Mouse (Mus musculus) midbrain, embryonic 12.5 days (tissue): ENCODE measurements around the gene Nacc2. TPM values are rescaled to one million over a fixed set of nuclear protein-coding genes. Genes with fewer than 3 reads are reported as not detected.

Experiments
- ATAC-seq: fragments of 200-750 bp; cut with Nextera tagmentation; 2 replicates; pipeline ENCODE4 v1.8.0; 2017; ENCODE audit warnings: low read depth, moderate TSS enrichment, moderate library complexity; ENCODE audit not compliant: low FRiP score
- H3K27ac ChIP-seq: fragments of 300-500 bp; sonication (generic); replicated peaks from 2 replicates; pipeline ENCODE4 v1.5.1; 2016; ENCODE audit warnings: mild to moderate bottlenecking
- H3K27me3 ChIP-seq: fragments of 300-500 bp; sonication (generic); 2 replicates; pipeline ENCODE4 v1.6.1; 2016; ENCODE audit warnings: mild to moderate bottlenecking
- H3K36me3 ChIP-seq: fragments of 300-500 bp; sonication (generic); 2 replicates; pipeline ENCODE4 v1.6.1; 2016
- H3K4me1 ChIP-seq: fragments of 300-500 bp; sonication (generic); 2 replicates; pipeline ENCODE4 v1.6.1; 2016
- H3K4me2 ChIP-seq: fragments of 300-500 bp; sonication (generic); replicated peaks from 2 replicates; pipeline ENCODE4 v1.6.1; 2016; ENCODE audit warnings: mild to moderate bottlenecking, moderate library complexity
- H3K4me3 ChIP-seq: fragments of 300-500 bp; sonication (generic); 2 replicates; pipeline ENCODE4 v1.5.1; 2016; ENCODE audit warnings: mild to moderate bottlenecking
- H3K9ac ChIP-seq: fragments of 300-500 bp; sonication (generic); replicated peaks from 2 replicates; pipeline ENCODE4 v1.6.1; 2016; ENCODE audit warnings: mild to moderate bottlenecking, moderate library complexity
- H3K9me3 ChIP-seq: fragments of 300-500 bp; sonication (generic); 2 replicates; pipeline ENCODE4 v1.6.1; 2016; ENCODE audit warnings: mild to moderate bottlenecking
- WGBS: fragments of 180-500 bp; shearing (Covaris S2); methylation state at CpG from one replicate; pipeline ENCODE4 v1.1.7; 2016; 5-methylcytosine and 5-hydroxymethylcytosine counted together
- polyA plus RNA-seq: library from polyadenylated mRNA; unstranded; fragments of >200 nt; fragmentation: Nextera tagmentation; extraction: Ambion mirVana; gene quantifications from 2 replicates; pipeline ENCODE4 v1.2.1, GENCODE M21; 2016

Nacc2 gene
- polyA plus RNA-seq, 1 experiment from 2014 or later, result 8.7 TPM

- Histone ChIP-seq H3K9ac (peak overlapping the region; percentile 89; the same call in 1 of the 2 replicates), H3K4me2 (peak overlapping the region; percentile 94), H3K27ac (no peak overlapping the region), H3K4me3 (peak overlapping the region; percentile 85; the same call in 1 of the 2 replicates), H3K36me3 (peaks cover 9% of the 10 kb centered on the region; the same call in 1 of the 2 replicates), H3K4me1 (peaks cover 29% of the 10 kb centered on the region), H3K9me3 (no peaks in the 10 kb centered on the region), H3K27me3 (no peaks in the 10 kb centered on the region; the same call in 1 of the 2 replicates)
- no peak for ATAC-seq
- 82% methylated on average over 31 of the region's 31 CpGs for WGBS
Observed at GRCm38 (mm10) chr2:26138252-26139033, 15.4 kb upstream of the Nacc2 start.

- Histone ChIP-seq H3K27me3 (no peaks in the 10 kb centered on the region; the same call in 1 of the 2 replicates), H3K27ac (no peak overlapping the region), H3K4me3 (no peak overlapping the region), H3K9me3 (no peaks in the 10 kb centered on the region), H3K36me3 (peaks cover 9% of the 10 kb centered on the region; the same call in 1 of the 2 replicates), H3K4me2 (no peak overlapping the region), H3K4me1 (peaks cover 39% of the 10 kb centered on the region), H3K9ac (no peak overlapping the region)
- ATAC-seq, result no peak
- 98% methylated on average over 2 of the region's 2 CpGs for WGBS
Observed at GRCm38 (mm10) chr2:26134591-26134990, 11.6 kb upstream of the Nacc2 start.

DNA sequence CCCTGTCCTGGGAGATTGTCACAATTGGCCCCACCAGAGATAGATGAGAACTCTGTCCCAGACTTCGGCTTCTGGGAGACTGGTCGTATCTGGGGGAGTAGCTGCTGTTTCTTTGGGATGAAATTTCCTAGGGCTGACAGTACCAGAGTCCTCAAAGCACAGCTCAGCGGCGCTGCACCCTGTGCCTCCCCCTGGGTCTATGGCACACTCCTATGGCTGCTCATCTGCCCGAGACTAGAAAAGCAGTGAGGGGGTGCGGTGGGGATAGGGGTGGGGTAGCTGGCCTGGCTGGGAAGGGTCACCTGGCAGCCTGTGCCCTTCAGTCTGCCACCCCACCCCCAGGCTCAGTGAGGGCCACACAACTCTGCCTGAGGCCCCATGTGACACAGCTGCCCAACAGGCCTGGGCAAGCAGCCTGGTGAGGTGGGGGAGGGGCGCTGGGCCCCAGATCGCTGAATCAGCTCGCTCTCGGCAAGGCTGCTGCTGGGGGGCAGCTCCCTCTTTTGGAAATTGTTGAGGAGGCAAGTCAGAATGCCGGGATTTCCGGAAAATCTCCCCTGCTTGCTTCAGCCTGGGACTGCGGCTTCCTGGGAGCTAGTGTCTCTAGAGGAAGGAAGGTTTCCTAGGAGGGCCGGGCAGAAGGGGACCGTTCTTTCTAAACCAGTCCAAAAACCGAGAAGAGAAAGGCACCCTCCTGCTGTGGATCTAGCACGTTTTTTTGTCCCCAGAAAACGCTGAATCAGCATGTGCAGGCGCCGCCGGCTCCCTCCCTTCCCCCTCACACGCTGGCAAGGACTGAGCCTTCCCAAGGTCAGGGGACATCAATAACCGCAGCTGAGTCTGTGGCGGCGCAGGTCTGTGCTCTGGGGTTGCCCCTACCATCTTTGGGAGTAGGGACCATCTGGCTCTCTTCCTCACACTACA lies 9.9 kb upstream of the Nacc2 start:
- H3K27me3 ChIP-seq, result no peaks in the 10 kb centered on the region; the same call in 1 of the 2 replicates
- ATAC-seq, result peak; percentile 71
- peak overlapping the region; percentile 52 for H3K4me2 ChIP-seq
- no peaks in the 10 kb centered on the region for H3K9me3 ChIP-seq
- H3K36me3 ChIP-seq, result 0 out of 2 replicates have a peak, but pooled peaks cover 5% of the 10 kb centered on the region
- peak overlapping the region; percentile 25 for H3K4me3 ChIP-seq
- peaks cover 25% of the 10 kb centered on the region for H3K4me1 ChIP-seq
- peak overlapping the region; percentile 50; the same call in 1 of the 2 replicates for H3K9ac ChIP-seq
- 2% methylated on average over 25 of the region's 25 CpGs for WGBS
- H3K27ac ChIP-seq, result peak overlapping the region; percentile 93

- Histone ChIP-seq H3K27me3 (no peaks in the 10 kb centered on the region; the same call in 1 of the 2 replicates), H3K4me2 (no peak overlapping the region), H3K9me3 (no peaks in the 10 kb centered on the region), H3K4me1 (peaks cover 25% of the 10 kb centered on the region), H3K4me3 (no peak overlapping the region), H3K27ac (no peak overlapping the region), H3K9ac (no peak overlapping the region), H3K36me3 (no peaks in the 10 kb centered on the region)
- ATAC-seq, result no peak
- WGBS, result 88% methylated on average over 2 of the region's 2 CpGs
Observed at GRCm38 (mm10) chr2:26131327-26131726, 8.3 kb upstream of the Nacc2 start.

DNA sequence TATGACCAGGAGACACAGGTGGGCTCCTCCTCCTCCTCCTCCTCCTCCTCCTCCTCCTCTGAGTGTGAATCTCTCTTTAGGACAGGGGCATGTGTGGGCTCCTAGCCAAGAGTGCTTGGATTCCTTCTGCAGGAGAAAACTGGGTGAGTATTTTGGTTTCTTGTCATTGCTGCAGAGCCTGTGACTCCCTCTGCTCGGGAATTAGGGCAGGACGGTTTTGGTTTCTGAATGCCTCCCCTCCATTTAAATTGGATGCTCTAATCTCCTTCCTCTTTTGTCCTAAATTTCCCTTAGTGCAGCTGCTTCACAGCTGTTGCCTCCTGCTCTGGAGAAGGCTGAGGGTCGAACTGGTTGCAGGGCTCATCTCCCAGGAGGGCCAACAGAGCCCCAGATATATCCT lies 6.9 kb upstream of the Nacc2 start:
- H3K9ac ChIP-seq, result no peak overlapping the region
- peaks cover 25% of the 10 kb centered on the region for H3K4me1 ChIP-seq
- no peaks in the 10 kb centered on the region; the same call in 1 of the 2 replicates for H3K27me3 ChIP-seq
- H3K4me3 ChIP-seq, result no peak overlapping the region
- no peaks in the 10 kb centered on the region for H3K9me3 ChIP-seq
- H3K36me3 ChIP-seq, result no peaks in the 10 kb centered on the region
- no peak overlapping the region for H3K4me2 ChIP-seq
- ATAC-seq, result no peak
- WGBS, result 17% methylated on average over 3 of the region's 3 CpGs
- no peak overlapping the region for H3K27ac ChIP-seq

- Histone ChIP-seq H3K4me2 (no peak overlapping the region), H3K9ac (no peak overlapping the region), H3K4me1 (peaks cover 25% of the 10 kb centered on the region), H3K27ac (no peak overlapping the region), H3K36me3 (no peaks in the 10 kb centered on the region), H3K9me3 (no peaks in the 10 kb centered on the region), H3K27me3 (no peaks in the 10 kb centered on the region; the same call in 1 of the 2 replicates), H3K4me3 (no peak overlapping the region)
- ATAC-seq, result no peak
- WGBS, result 85% methylated on average over 2 of the region's 2 CpGs
Observed at GRCm38 (mm10) chr2:26129346-26129745, 6.3 kb upstream of the Nacc2 start.

DNA sequence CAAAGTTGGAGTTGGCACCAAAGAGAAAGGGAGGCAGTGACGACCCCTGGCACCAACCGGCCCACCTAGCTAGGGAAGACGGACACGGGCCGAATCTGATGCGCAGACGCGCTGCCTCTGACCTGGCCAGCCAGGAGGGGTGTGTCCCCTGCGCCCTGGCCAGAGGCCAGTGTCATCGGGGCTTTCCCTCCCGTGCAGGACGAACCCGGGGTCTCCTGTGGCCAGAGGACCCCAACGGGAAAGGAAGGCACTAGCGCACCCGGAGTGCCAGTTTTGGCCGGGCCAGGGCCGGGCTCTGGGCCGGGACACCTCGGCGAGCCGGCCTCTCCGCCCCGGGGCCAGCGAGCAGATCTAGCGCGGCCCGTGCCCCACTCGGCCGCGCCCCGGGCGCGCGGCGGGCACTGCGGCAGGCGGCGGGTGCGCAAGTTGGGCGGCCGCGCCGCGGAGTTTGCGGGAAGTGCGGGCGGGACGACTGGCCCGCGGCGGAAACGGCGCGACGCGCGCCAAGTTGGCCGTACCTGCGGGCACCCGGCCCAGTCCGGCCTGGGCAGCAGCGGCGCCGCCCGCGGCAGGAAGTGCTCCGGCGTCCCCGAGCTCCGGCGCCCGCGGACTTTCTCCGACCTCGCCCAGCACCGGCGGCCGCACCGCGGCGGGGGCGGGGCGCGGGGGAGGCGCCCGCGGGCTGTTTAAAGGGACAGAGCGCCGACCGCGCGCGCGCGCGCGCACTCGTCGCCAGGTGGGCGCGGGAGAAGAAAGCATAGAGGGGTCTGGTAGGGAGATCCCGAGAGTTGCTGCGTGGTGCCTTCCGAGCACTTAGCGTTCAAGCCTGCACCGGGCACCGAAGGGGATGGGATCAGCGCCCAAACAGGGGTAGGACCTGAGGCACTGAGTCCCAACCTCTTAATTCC lies 595 bp downstream of the Nacc2 start:
- H3K27me3 ChIP-seq, result peaks cover 49% of the 10 kb centered on the region
- H3K4me3 ChIP-seq, result peak overlapping the region; percentile 81
- no peak overlapping the region for H3K27ac ChIP-seq
- H3K9me3 ChIP-seq, result no peaks in the 10 kb centered on the region
- peak overlapping the region; percentile 57 for H3K9ac ChIP-seq
- H3K4me1 ChIP-seq, result peaks cover 17% of the 10 kb centered on the region
- peak overlapping the region; percentile 98 for H3K4me2 ChIP-seq
- no peak for ATAC-seq
- no peaks in the 10 kb centered on the region for H3K36me3 ChIP-seq
- WGBS, result under 1% methylated on average over 83 of the region's 109 CpGs

- no peak overlapping the region; the same call in 1 of the 2 replicates for H3K9ac ChIP-seq
- peak overlapping the region; percentile 98 for H3K4me2 ChIP-seq
- H3K9me3 ChIP-seq, result no peaks in the 10 kb centered on the region
- no peaks in the 10 kb centered on the region for H3K36me3 ChIP-seq
- peaks cover 49% of the 10 kb centered on the region for H3K27me3 ChIP-seq
- 20% methylated on average over 17 of the region's 17 CpGs for WGBS
- peak overlapping the region; percentile 81 for H3K4me3 ChIP-seq
- H3K27ac ChIP-seq, result no peak overlapping the region
- no peak for ATAC-seq
- H3K4me1 ChIP-seq, result peaks cover 20% of the 10 kb centered on the region
Observed at GRCm38 (mm10) chr2:26121541-26122083, 1.4 kb downstream of the Nacc2 start.

DNA sequence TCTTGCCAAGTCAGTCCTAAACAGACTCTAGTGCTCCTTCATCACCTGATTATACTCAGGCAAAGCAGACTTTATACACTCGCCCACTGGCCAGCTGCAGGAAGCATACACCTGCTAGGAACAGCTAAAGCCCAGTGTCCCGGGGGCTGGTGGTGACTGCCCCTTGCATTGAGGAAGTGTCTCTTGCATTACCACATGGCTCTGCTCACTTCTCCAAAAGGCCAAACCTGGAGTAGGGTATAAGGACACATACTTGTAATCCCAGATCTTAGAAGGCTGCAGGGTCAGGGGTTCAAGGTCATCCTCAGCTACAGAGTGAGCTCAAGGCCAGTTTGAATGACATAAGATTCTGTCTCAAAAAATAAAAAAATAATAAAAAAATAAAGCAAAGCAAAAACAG lies 3.4 kb downstream of the Nacc2 start:
- Histone ChIP-seq H3K9ac (no peak overlapping the region), H3K36me3 (no peaks in the 10 kb centered on the region), H3K27me3 (peaks cover 63% of the 10 kb centered on the region), H3K4me1 (peaks cover 25% of the 10 kb centered on the region), H3K4me3 (no peak overlapping the region), H3K4me2 (no peak overlapping the region), H3K27ac (no peak overlapping the region), H3K9me3 (no peaks in the 10 kb centered on the region)
- WGBS, result 64% methylated on average over 2 of the region's 2 CpGs
- no peak for ATAC-seq

DNA sequence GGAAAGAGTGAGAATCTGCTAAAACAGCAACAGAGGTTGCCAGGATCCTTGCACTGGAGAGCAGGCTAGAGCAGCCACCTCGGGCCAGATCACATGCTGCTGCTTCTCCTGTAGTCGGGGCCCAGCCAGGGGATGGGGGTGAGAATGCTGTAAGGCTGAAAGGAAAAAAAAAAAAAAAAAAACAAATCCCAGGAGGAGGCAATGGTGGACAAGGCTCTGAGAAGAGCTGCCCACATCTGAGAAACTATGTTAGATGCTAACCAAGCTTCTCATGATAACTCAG lies 3.8 kb downstream of the Nacc2 start:
- WGBS, result 31% methylated on average over 2 of the region's 2 CpGs
- Histone ChIP-seq H3K9ac (no peak overlapping the region), H3K27ac (no peak overlapping the region), H3K9me3 (no peaks in the 10 kb centered on the region), H3K4me3 (no peak overlapping the region), H3K4me2 (no peak overlapping the region), H3K4me1 (peaks cover 25% of the 10 kb centered on the region), H3K36me3 (no peaks in the 10 kb centered on the region), H3K27me3 (peaks cover 63% of the 10 kb centered on the region)
- no peak for ATAC-seq
